Mouse (Mus musculus): ENCODE data around the gene Retnlb. TPM values are rescaled to one million over a fixed set of nuclear protein-coding genes. Genes with fewer than 3 reads are reported as not detected.

The Retnlb gene
- not detected in 2 replicates for polyA plus RNA-seq (2015; fragmentation: Nextera tagmentation; extraction: Ambion mirVana)

DNA sequence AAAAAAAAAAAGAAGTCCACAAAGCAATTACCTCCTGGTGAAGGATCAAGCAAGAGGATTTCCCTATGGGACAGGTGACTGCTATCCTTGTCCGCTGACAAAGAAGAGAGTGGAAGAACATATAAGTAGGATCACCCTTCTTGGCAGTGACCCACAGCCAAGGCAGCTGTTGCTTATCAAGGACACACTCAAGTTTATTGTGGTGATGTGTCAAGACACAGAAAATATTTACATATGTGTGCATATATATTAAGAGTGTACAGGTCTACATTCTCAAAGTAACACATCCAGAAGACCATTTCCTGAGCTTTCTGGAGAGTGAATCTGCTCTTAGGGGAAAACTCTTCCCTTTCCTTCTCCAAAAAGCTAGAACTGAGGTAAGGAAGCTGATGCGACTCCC lies at the start of gene Retnlb:
TSS of gene Retnlb (plus strand) at position 162 of the 400 bp plus-strand sequence.
- Histone ChIP-seq H3K27ac (replicated peaks) (no peak within 1 kb of the TSS), H3K9ac (ENCODE audit: low read length) (no peak within 1 kb of the TSS), H3K9me3 (ENCODE audit: control insufficient read depth, low read length) (no peaks in the 10 kb centered on the region), H3K36me3 (ENCODE audit: control insufficient read depth, insufficient read depth, low read length) (no peaks in the 10 kb centered on the region), H3K27me3 (ENCODE audit: control insufficient read depth, insufficient read depth, low read length) (no peaks in the 10 kb centered on the region), H3K4me1 (replicated peaks; ENCODE audit: control insufficient read depth, insufficient read depth) (no peaks in the 10 kb centered on the region), H3K4me3 (ENCODE audit: low read depth, low read length) (no peak within 1 kb of the TSS), H3K4me2 (replicated peaks; ENCODE audit: low read depth) (no peak within 1 kb of the TSS)
- DNase-seq (ENCODE audit: low spot score) (no peak), ATAC-seq (ENCODE audit: low FRiP score, low TSS enrichment) (no peak)
- TF ChIP-seq CTCF (IDR thresholded peaks at IDR 0.05; ENCODE audit: low read depth) (no peak), EP300 (optimal IDR thresholded peaks at IDR 0.05) (no peak)
- WGBS: 86% methylated on average over 2 of the region's 2 CpGs

DNA sequence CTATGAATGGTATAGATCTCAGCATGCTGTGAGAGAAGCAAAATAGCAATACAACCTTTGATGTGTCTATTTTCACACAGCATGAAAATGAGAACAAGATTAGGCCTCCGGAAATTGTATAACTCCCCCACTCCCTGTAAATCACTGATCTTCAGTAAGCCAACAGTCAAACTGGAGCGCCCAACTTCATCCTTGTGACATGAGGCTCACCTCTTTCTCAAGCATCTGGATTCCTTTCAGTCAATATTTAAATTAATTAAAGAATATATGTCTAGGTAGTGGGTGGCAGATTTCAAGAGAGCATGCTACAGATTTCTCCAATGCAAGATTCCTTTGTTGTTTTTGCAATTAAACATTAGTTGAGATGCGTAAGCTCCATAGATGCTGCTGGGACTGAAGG lies 47.5 kb upstream of the Retnlb start:
- TF ChIP-seq CTCF (IDR thresholded peaks at IDR 0.05; ENCODE audit: low read depth): no peak
- TF ChIP-seq EP300 (optimal IDR thresholded peaks at IDR 0.05): no peak
- WGBS: 88% methylated on average over 3 of the region's 3 CpGs
- no peaks in the 10 kb centered on the region for H3K9me3 ChIP-seq (ENCODE audit: control insufficient read depth, low read length)

DNA sequence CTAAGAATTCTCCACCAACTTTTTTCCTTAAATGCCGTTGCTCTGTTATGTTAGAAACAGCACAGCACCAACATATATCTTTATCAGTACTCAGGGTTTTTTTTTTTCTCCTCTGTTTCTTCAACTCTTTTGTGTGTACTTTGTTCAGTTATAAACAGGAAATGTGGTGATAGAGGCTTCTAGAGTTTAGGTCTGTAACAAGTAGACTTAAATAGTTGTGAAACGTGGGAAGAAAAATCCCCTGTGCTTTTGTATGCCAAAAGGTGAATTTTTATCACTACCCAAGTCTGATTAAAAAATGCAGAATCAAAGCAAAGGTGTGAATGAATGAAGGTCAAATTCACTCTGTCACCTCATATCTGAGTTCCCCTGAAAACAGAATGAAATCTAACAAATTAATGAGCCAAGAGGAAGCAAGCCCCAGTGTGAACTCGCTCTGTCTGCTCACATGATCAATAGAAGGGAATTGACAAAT lies 44.6 kb upstream of the Retnlb start, which contains the start of gene Trat1:
TSS of gene Trat1 (minus strand) at position 51 of the 475 bp plus-strand sequence.
- WGBS: 62% methylated on average over 3 of the region's 3 CpGs
- Histone ChIP-seq H3K36me3 (ENCODE audit: control insufficient read depth, insufficient read depth, low read length) (no peaks in the 10 kb centered on the region), H3K9me3 (ENCODE audit: control insufficient read depth, low read length) (no peaks in the 10 kb centered on the region), H3K4me2 (replicated peaks; ENCODE audit: low read depth) (no peak within 1 kb of the TSS), H3K4me1 (replicated peaks; ENCODE audit: control insufficient read depth, insufficient read depth) (no peaks in the 10 kb centered on the region), H3K27ac (replicated peaks) (no peak within 1 kb of the TSS), H3K27me3 (ENCODE audit: control insufficient read depth, insufficient read depth, low read length) (no peaks in the 10 kb centered on the region), H3K9ac (ENCODE audit: low read length) (no peak within 1 kb of the TSS), H3K4me3 (ENCODE audit: low read depth, low read length) (no peak within 1 kb of the TSS)
- TF ChIP-seq EP300 (optimal IDR thresholded peaks at IDR 0.05): no peak
- no peak for TF ChIP-seq CTCF (IDR thresholded peaks at IDR 0.05; ENCODE audit: low read depth)
- no peak for DNase-seq (ENCODE audit: low spot score)
- ATAC-seq (ENCODE audit: low FRiP score, low TSS enrichment): no peak

More for the DNA sequence above, 47.5 kb upstream of the Retnlb start:
- Histone ChIP-seq H3K27me3 (ENCODE audit: control insufficient read depth, insufficient read depth, low read length) (no peaks in the 10 kb centered on the region), H3K9ac (ENCODE audit: low read length) (no peak overlapping the region), H3K27ac (replicated peaks) (no peak overlapping the region), H3K4me2 (replicated peaks; ENCODE audit: low read depth) (no peak overlapping the region), H3K4me3 (ENCODE audit: low read depth, low read length) (no peak overlapping the region), H3K36me3 (ENCODE audit: control insufficient read depth, insufficient read depth, low read length) (no peaks in the 10 kb centered on the region), H3K4me1 (replicated peaks; ENCODE audit: control insufficient read depth, insufficient read depth) (no peaks in the 10 kb centered on the region)
- ATAC-seq (ENCODE audit: low FRiP score, low TSS enrichment) (no peak), DNase-seq (ENCODE audit: low spot score) (no peak)

DNA sequence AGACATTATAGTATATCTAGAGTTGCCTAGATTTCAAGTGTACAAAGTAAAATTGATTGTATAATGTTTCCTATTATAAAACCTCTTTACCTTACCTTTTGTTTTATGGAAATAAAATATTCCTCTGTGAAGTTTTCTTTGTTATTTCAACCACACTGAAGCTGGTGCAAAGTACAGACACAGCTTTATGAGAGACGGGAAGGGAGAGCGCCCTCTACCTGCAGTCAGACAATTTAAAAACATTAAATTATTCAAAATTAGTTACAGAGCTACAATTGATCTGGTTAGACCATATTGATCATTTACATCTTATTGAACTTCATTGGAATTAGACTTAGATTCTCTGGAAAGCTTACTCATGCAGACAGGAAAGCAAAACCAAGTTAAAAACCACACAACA lies 39.4 kb upstream of the Retnlb start:
- H3K27ac ChIP-seq (replicated peaks): no peak overlapping the region
- H3K9ac ChIP-seq (ENCODE audit: low read length): no peak overlapping the region
- no peaks in the 10 kb centered on the region for H3K4me1 ChIP-seq (replicated peaks; ENCODE audit: control insufficient read depth, insufficient read depth)
- H3K27me3 ChIP-seq (ENCODE audit: control insufficient read depth, insufficient read depth, low read length): no peaks in the 10 kb centered on the region
- DNase-seq (ENCODE audit: low spot score): no peak
- TF ChIP-seq EP300 (optimal IDR thresholded peaks at IDR 0.05) (no peak), CTCF (IDR thresholded peaks at IDR 0.05; ENCODE audit: low read depth) (peak; percentile 45)
- 62% methylated on average over 2 of the region's 2 CpGs for WGBS
- no peaks in the 10 kb centered on the region for H3K36me3 ChIP-seq (ENCODE audit: control insufficient read depth, insufficient read depth, low read length)
- no peak overlapping the region for H3K4me3 ChIP-seq (ENCODE audit: low read depth, low read length)
- no peak overlapping the region for H3K4me2 ChIP-seq (replicated peaks; ENCODE audit: low read depth)
- ATAC-seq (ENCODE audit: low FRiP score, low TSS enrichment): no peak
- H3K9me3 ChIP-seq (ENCODE audit: control insufficient read depth, low read length): no peaks in the 10 kb centered on the region

DNA sequence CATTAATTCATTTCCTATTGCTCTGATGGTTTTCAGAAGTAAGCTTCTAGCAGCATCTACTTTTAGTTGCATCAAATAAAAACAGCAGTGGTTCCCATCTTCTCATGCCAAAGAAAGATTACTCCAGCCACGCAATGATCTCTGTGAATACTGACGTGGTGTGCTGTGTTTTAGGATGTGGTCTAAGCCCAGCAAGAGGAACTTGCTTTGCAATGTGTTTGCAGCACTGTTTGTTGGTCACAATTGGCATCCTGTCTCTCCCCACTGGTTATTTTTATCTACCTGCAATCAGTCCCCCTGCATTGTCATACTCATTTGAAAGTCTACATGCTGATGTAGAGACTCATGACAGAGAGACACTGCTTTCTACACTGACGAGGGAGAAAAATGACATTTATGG lies 30.4 kb upstream of the Retnlb start:
- no peak for TF ChIP-seq EP300 (optimal IDR thresholded peaks at IDR 0.05)
- TF ChIP-seq CTCF (IDR thresholded peaks at IDR 0.05; ENCODE audit: low read depth): no peak
- H3K9ac ChIP-seq (ENCODE audit: low read length): no peak overlapping the region
- DNase-seq (ENCODE audit: low spot score): no peak
- WGBS: 58% methylated on average over 3 of the region's 3 CpGs
- H3K4me3 ChIP-seq (ENCODE audit: low read depth, low read length): no peak overlapping the region
- H3K4me1 ChIP-seq (replicated peaks; ENCODE audit: control insufficient read depth, insufficient read depth): no peaks in the 10 kb centered on the region
- no peak overlapping the region for H3K4me2 ChIP-seq (replicated peaks; ENCODE audit: low read depth)
- ATAC-seq (ENCODE audit: low FRiP score, low TSS enrichment): no peak
- no peaks in the 10 kb centered on the region for H3K36me3 ChIP-seq (ENCODE audit: control insufficient read depth, insufficient read depth, low read length)
- H3K27ac ChIP-seq (replicated peaks): no peak overlapping the region
- H3K9me3 ChIP-seq (ENCODE audit: control insufficient read depth, low read length): no peaks in the 10 kb centered on the region
- no peaks in the 10 kb centered on the region for H3K27me3 ChIP-seq (ENCODE audit: control insufficient read depth, insufficient read depth, low read length)

- WGBS: 51% methylated on average over 4 of the region's 4 CpGs
- Histone ChIP-seq H3K9ac (ENCODE audit: low read length) (no peak overlapping the region), H3K9me3 (ENCODE audit: control insufficient read depth, low read length) (no peaks in the 10 kb centered on the region), H3K4me3 (ENCODE audit: low read depth, low read length) (no peak overlapping the region), H3K36me3 (ENCODE audit: control insufficient read depth, insufficient read depth, low read length) (no peaks in the 10 kb centered on the region), H3K4me1 (replicated peaks; ENCODE audit: control insufficient read depth, insufficient read depth) (no peaks in the 10 kb centered on the region), H3K27ac (replicated peaks) (no peak overlapping the region), H3K4me2 (replicated peaks; ENCODE audit: low read depth) (no peak overlapping the region), H3K27me3 (ENCODE audit: control insufficient read depth, insufficient read depth, low read length) (no peaks in the 10 kb centered on the region)
- no peak for TF ChIP-seq EP300 (optimal IDR thresholded peaks at IDR 0.05)
- no peak for TF ChIP-seq CTCF (IDR thresholded peaks at IDR 0.05; ENCODE audit: low read depth)
- no peak for DNase-seq (ENCODE audit: low spot score)
- no peak for ATAC-seq (ENCODE audit: low FRiP score, low TSS enrichment)
These were observed 27.9 kb upstream of the Retnlb start for GRCm38 (mm10) chr16:48788704-48789185.
